Mouse (Mus musculus): ENCODE results near the gene Dad1. TPM values are rescaled to one million over a fixed set of nuclear protein-coding genes. Genes with fewer than 3 reads are reported as not detected.

The Dad1 gene
- polyA plus RNA-seq, 1 experiment from 2014 or later, result 340 TPM

- peaks cover 9% of the 10 kb centered on the region for H3K4me1 ChIP-seq
- no peak for ATAC-seq (ENCODE audit: insufficient number of reproducible peaks, insufficient read depth, low FRiP score, low TSS enrichment, low read depth)
- H3K4me3 ChIP-seq, result no peak overlapping the region
- H3K27ac ChIP-seq, result no peak overlapping the region
- WGBS, result 62% methylated on average over 3 of the region's 3 CpGs
- H3K27me3 ChIP-seq, result no peaks in the 10 kb centered on the region
- H3K36me3 ChIP-seq, result peaks cover 66% of the 10 kb centered on the region
- H3K4me2 ChIP-seq, result no peak overlapping the region
- H3K9me3 ChIP-seq, result no peaks in the 10 kb centered on the region
- H3K9ac ChIP-seq, result no peak overlapping the region
These were observed 9.7 kb downstream of the Dad1 start for GRCm38 (mm10) chr14:54244183-54244582.

GRCm38 (mm10) chr14:54240542-54240941 lies 13.4 kb downstream of the Dad1 start:
- H3K9ac ChIP-seq, result no peak overlapping the region
- H3K36me3 ChIP-seq, result peaks cover 57% of the 10 kb centered on the region
- H3K27me3 ChIP-seq, result no peaks in the 10 kb centered on the region
- H3K9me3 ChIP-seq, result no peaks in the 10 kb centered on the region
- H3K4me1 ChIP-seq, result no peaks in the 10 kb centered on the region
- H3K4me2 ChIP-seq, result no peak overlapping the region
- H3K4me3 ChIP-seq, result no peak overlapping the region
- 85% methylated on average over 5 of the region's 5 CpGs for WGBS
- no peak overlapping the region for H3K27ac ChIP-seq
- ATAC-seq (ENCODE audit: insufficient number of reproducible peaks, insufficient read depth, low FRiP score, low TSS enrichment, low read depth), result no peak

GRCm38 (mm10) chr14:54239002-54239736 lies 14.7 kb downstream of the Dad1 start:
- H3K36me3 ChIP-seq, result peaks cover 63% of the 10 kb centered on the region

DNA sequence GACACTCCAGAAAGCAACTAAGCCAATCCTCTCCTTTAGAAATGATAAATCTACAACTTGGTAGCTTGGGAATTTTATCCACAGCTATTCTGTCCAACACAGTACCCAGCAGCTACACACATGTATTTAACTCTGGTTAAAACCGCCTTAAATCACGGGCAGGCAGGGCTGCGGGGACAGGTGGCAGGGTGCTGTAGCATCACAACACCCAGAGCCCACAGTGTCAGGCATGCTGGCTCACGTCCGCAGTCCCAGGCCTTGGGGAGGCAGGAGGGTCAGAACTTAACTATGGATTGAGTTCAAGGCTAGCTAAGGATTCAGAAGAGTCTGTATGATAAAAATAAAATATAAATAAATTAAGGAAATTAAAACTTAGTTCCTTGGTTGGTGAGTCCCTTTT lies 17.0 kb downstream of the Dad1 start:
- no peaks in the 10 kb centered on the region for H3K9me3 ChIP-seq
- H3K27me3 ChIP-seq, result no peaks in the 10 kb centered on the region
- no peak overlapping the region for H3K9ac ChIP-seq
- no peak for ATAC-seq (ENCODE audit: insufficient number of reproducible peaks, insufficient read depth, low FRiP score, low TSS enrichment, low read depth)
- H3K36me3 ChIP-seq, result peaks cover 44% of the 10 kb centered on the region
- WGBS, result 87% methylated on average over 5 of the region's 5 CpGs
- no peak overlapping the region for H3K4me3 ChIP-seq
- no peak overlapping the region for H3K4me2 ChIP-seq
- H3K4me1 ChIP-seq, result peaks cover 13% of the 10 kb centered on the region; the same call in 1 of the 2 replicates
- no peak overlapping the region for H3K27ac ChIP-seq

More at GRCm38 (mm10) chr14:54239002-54239736, 14.7 kb downstream of the Dad1 start:
- H3K4me1 ChIP-seq, result no peaks in the 10 kb centered on the region
- no peak overlapping the region for H3K9ac ChIP-seq
- H3K27me3 ChIP-seq, result no peaks in the 10 kb centered on the region
- no peaks in the 10 kb centered on the region for H3K9me3 ChIP-seq
- 0 out of 2 replicates have a peak, but pooled peaks have one; percentile 8 for ATAC-seq (ENCODE audit: insufficient number of reproducible peaks, insufficient read depth, low FRiP score, low TSS enrichment, low read depth)
- H3K27ac ChIP-seq, result no peak overlapping the region
- H3K4me3 ChIP-seq, result no peak overlapping the region
- 16% methylated on average over 7 of the region's 7 CpGs for WGBS
- no peak overlapping the region for H3K4me2 ChIP-seq

GRCm38 (mm10) chr14:54235825-54236540 lies 17.9 kb downstream of the Dad1 start:
- H3K9me3 ChIP-seq, result no peaks in the 10 kb centered on the region
- no peak overlapping the region for H3K9ac ChIP-seq
- H3K4me1 ChIP-seq, result peaks cover 13% of the 10 kb centered on the region; the same call in 1 of the 2 replicates
- peaks cover 35% of the 10 kb centered on the region for H3K36me3 ChIP-seq
- no peaks in the 10 kb centered on the region for H3K27me3 ChIP-seq
- WGBS, result 89% methylated on average over 5 of the region's 5 CpGs
- ATAC-seq (ENCODE audit: insufficient number of reproducible peaks, insufficient read depth, low FRiP score, low TSS enrichment, low read depth), result no peak
- no peak overlapping the region for H3K4me3 ChIP-seq
- H3K4me2 ChIP-seq, result no peak overlapping the region
- no peak overlapping the region for H3K27ac ChIP-seq

DNA sequence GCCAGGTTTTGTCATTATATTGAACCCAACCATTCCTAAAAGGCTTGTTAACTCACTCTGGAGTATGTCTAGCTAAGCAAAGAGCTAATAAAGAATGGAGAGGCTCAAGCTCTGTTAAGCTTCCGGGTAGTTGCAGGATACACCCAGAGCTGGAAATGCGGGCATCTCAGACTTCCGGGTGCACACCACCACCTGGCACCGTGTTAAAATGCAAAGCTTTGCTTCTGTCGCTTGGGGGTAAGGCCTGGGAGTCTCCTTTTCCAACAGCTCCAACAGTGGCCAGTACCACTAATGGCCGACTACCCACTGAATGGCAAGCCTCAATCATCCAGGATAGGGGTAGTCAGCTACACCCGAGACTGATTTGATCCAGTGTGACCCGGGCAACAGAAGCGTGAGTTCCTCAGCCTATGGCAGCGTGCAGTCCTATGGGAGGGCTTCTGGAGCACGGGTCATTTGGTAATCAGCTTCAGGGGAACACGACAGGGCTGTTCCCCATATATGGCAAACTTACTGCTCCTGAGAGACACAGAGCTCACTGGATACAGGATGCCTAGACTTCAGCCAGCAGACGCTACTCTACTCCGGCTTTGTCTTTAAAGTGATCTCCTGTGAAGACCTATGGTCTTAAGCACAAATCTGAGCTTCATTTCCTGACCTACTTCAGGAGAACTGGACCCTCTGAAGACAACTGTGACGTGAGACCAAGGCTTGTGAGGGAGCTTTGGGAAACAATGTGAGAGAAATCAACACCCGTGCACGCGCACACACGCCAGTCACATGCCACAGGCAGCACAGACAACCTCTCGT lies 19.5 kb downstream of the Dad1 start:
- Histone ChIP-seq H3K27me3 (no peaks in the 10 kb centered on the region), H3K4me3 (no peak overlapping the region), H3K9me3 (no peaks in the 10 kb centered on the region), H3K4me1 (peaks cover 13% of the 10 kb centered on the region; the same call in 1 of the 2 replicates), H3K36me3 (peaks cover 28% of the 10 kb centered on the region), H3K27ac (0 out of 2 replicates have a peak overlapping the region, but pooled peaks have one; percentile 56), H3K4me2 (no peak overlapping the region), H3K9ac (no peak overlapping the region; the same call in 1 of the 2 replicates)
- 79% methylated on average over 20 of the region's 20 CpGs for WGBS
- ATAC-seq (ENCODE audit: insufficient number of reproducible peaks, insufficient read depth, low FRiP score, low TSS enrichment, low read depth), result no peak

DNA sequence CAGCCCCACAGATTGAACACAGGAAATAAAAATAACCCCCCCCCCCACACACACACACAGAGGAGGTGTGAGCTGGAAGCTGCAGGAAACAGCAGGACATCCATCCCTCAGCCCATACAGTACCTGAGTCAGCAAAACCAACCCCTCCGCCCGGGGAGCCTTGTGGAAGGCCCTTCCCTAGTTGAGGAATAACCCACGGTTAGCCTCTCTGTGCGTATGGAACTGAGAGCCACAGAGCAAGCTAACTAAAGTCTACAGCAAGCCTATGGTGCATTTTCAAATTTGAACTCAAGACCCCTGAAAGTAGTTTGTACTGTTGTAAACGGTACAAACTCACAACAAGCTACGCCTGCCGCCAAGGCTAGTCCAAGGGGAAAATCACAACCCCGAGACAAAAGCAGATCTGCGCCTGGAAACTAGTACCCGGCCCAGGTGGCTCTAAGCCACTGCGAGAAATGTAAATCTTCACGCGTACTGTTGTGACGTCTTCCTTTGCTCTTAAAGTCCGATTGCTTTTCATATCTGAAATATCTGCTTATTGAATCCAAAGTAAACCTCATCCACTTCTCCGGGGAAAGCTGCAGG lies 20.3 kb downstream of the Dad1 start:
- H3K27ac ChIP-seq, result peak overlapping the region; percentile 56; the same call in 1 of the 2 replicates
- H3K9ac ChIP-seq, result no peak overlapping the region; the same call in none of the 2 replicates
- no peak for ATAC-seq (ENCODE audit: insufficient number of reproducible peaks, insufficient read depth, low FRiP score, low TSS enrichment, low read depth)
- no peak overlapping the region for H3K4me3 ChIP-seq
- no peaks in the 10 kb centered on the region for H3K27me3 ChIP-seq
- 73% methylated on average over 16 of the region's 16 CpGs for WGBS
- 0 out of 2 replicates have a peak overlapping the region, but pooled peaks have one; percentile 1 for H3K4me2 ChIP-seq
- H3K9me3 ChIP-seq, result no peaks in the 10 kb centered on the region
- H3K36me3 ChIP-seq, result peaks cover 22% of the 10 kb centered on the region
- H3K4me1 ChIP-seq, result peaks cover 21% of the 10 kb centered on the region

DNA sequence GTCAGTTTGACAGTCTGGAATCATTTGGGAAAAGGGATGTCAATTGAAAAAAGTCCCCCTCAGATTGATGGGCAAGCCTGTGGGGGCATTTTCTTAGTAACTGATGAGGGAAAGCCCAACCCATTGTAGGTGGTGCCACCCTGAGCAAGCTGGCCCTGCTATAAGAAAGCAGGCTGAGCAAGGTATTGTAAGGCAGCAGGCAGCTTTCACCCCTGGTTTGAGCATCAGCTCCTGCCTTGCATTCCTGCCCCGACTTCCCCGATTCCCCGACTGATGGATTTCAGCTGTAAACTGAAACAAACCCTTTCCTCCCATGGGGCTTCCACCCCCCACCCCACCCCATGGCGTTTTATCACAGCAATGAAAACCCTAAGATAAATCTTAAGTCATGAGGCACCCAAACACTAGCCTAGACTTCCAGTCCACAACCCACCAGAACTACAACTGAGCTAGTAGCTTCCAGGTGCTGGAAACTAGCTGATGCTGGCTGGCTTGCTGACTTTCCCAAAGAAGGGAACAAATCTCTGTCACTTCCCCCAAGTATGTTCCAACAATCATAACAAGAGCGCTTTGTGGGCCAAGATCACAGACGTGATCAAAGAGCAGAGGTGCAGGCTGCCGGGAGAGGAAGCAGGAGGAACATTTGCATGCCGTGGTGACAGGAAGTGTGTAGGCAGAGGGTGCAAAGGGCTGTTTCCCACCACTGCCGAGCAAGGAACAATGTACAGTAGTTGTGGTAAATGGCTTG lies 20.9 kb downstream of the Dad1 start:
- WGBS, result 20% methylated on average over 9 of the region's 9 CpGs
- peaks cover 19% of the 10 kb centered on the region for H3K36me3 ChIP-seq
- H3K4me1 ChIP-seq, result peaks cover 27% of the 10 kb centered on the region
- no peaks in the 10 kb centered on the region for H3K9me3 ChIP-seq
- H3K27ac ChIP-seq, result peak overlapping the region; percentile 51; the same call in 1 of the 2 replicates
- H3K4me3 ChIP-seq, result no peak overlapping the region
- H3K4me2 ChIP-seq, result 0 out of 2 replicates have a peak overlapping the region, but pooled peaks have one; percentile 1
- no peak for ATAC-seq (ENCODE audit: insufficient number of reproducible peaks, insufficient read depth, low FRiP score, low TSS enrichment, low read depth)
- H3K9ac ChIP-seq, result no peak overlapping the region; the same call in 1 of the 2 replicates
- H3K27me3 ChIP-seq, result no peaks in the 10 kb centered on the region

GRCm38 (mm10) chr14:54232143-54232542 lies 21.8 kb downstream of the Dad1 start:
- no peaks in the 10 kb centered on the region for H3K27me3 ChIP-seq
- 76% methylated on average over 9 of the region's 9 CpGs for WGBS
- no peak overlapping the region for H3K27ac ChIP-seq
- peaks cover 17% of the 10 kb centered on the region for H3K36me3 ChIP-seq
- peaks cover 33% of the 10 kb centered on the region for H3K4me1 ChIP-seq
- H3K4me3 ChIP-seq, result no peak overlapping the region
- ATAC-seq (ENCODE audit: insufficient number of reproducible peaks, insufficient read depth, low FRiP score, low TSS enrichment, low read depth), result no peak
- H3K4me2 ChIP-seq, result no peak overlapping the region
- peak overlapping the region; percentile 21; the same call in 1 of the 2 replicates for H3K9ac ChIP-seq
- no peaks in the 10 kb centered on the region for H3K9me3 ChIP-seq

DNA sequence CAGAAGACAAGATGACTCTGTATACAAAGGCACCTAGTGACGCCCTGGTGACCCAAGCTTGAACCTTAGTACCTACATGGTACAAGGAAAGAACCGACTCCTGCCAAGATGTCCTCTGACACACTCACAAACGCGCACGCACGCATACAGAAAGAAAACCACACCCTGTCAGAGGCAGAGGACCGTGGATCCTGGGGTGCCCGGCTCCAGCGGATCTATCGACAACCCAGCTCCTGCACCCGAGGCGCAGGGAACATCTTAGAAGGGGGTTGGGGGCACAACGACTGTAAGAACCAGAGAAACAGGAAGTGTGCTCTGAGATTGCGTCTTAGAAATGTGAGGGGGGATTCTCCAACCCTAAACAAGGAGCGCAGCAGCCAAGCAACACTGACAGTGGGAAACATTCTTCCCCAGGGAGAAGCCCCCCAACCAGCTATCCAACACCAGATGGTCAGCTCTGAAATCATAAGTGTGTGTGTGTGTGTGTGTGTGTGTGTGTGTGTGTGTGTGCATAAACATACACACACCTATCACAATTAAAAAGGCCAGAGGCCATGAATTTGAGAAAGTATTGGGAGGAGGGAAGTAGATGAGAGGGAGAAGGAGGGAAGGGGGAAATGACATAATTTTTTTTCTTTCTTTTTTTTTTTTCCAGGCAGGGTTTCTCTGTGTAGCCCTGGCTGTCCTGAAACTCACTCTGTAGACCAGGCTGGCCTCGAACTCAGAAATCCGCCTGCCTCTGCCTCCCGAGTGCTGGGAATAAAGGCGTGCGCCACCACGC lies 22.5 kb downstream of the Dad1 start:
- no peak overlapping the region for H3K27ac ChIP-seq
- peaks cover 16% of the 10 kb centered on the region for H3K36me3 ChIP-seq
- peaks cover 33% of the 10 kb centered on the region for H3K4me1 ChIP-seq
- H3K9ac ChIP-seq, result no peak overlapping the region
- no peaks in the 10 kb centered on the region for H3K27me3 ChIP-seq
- WGBS, result 80% methylated on average over 21 of the region's 21 CpGs
- no peak overlapping the region for H3K4me2 ChIP-seq
- no peak for ATAC-seq (ENCODE audit: insufficient number of reproducible peaks, insufficient read depth, low FRiP score, low TSS enrichment, low read depth)
- H3K9me3 ChIP-seq, result no peaks in the 10 kb centered on the region
- H3K4me3 ChIP-seq, result no peak overlapping the region

Data from embryonic facial prominence, embryonic 13.5 days (tissue).